Mouse (Mus musculus) myocyte (in vitro differentiated cells): ENCODE results near the gene Prkcsh. TPM values are rescaled to one million over a fixed set of nuclear protein-coding genes. Genes with fewer than 3 reads are reported as not detected.

Experiments used
- H3K27me3 ChIP-seq: one replicate; pipeline ENCODE4 v1.6.1; 2011; ENCODE audit not compliant: control insufficient read depth, insufficient read depth, insufficient read length
- H3K36me3 ChIP-seq: one replicate; pipeline ENCODE4 v1.6.1; 2011; ENCODE audit not compliant: control insufficient read depth, insufficient read depth
- H3K4me2 ChIP-seq: one replicate; pipeline ENCODE4 v1.6.1; 2011; ENCODE audit warnings: low read depth, control low read depth
- H3K4me3 ChIP-seq: one replicate; pipeline ENCODE4 v1.5.1; 2011; ENCODE audit warnings: mild to moderate bottlenecking, control low read depth, moderate library complexity
- H3K79me2 ChIP-seq: one replicate; pipeline ENCODE4 v1.6.1; 2011; ENCODE audit not compliant: control insufficient read depth, insufficient read depth
- H3ac ChIP-seq: one replicate; pipeline ENCODE4 v1.6.1; 2011; ENCODE audit not compliant: control insufficient read depth, insufficient read length
- CEBPB ChIP-seq: IDR thresholded peaks from 2 replicates; pipeline ENCODE4 v1.6.1; 2011; ENCODE audit warnings: mild to moderate bottlenecking, moderate library complexity; ENCODE audit not compliant: poor library complexity, insufficient read depth, severe bottlenecking
- E2F4 ChIP-seq: IDR thresholded peaks from one replicate; pipeline ENCODE4 v1.6.1; 2011; ENCODE audit warnings: mild to moderate bottlenecking, control low read depth, moderate library complexity; ENCODE audit not compliant: insufficient read depth
- MAX ChIP-seq: IDR thresholded peaks from one replicate; pipeline ENCODE4 v1.6.1; 2011; ENCODE audit warnings: low read depth, mild to moderate bottlenecking, control low read depth
- MYOD1 ChIP-seq, 3 experiments: IDR thresholded peaks; one replicate each; pipeline ENCODE4 v1.6.1; 2011; ENCODE audit warnings: control low read depth in 2 of 3, low read depth in 2 of 3, mild to moderate bottlenecking in 2 of 3, moderate library complexity in 1 of 3; ENCODE audit not compliant: insufficient read length in 2 of 3, control insufficient read depth in 1 of 3
- MYOG ChIP-seq, 3 experiments: IDR thresholded peaks; one replicate each; pipeline ENCODE4 v1.6.1; 2011; ENCODE audit warnings: control low read depth in 2 of 3, low read depth in 2 of 3, mild to moderate bottlenecking in 2 of 3; ENCODE audit not compliant: insufficient read length in 2 of 3, control insufficient read depth in 1 of 3, insufficient read depth in 1 of 3
- POLR2A ChIP-seq: IDR thresholded peaks from one replicate; pipeline ENCODE4 v1.6.1; 2011; ENCODE audit warnings: low read depth, mild to moderate bottlenecking, control low read depth, moderate library complexity; ENCODE audit not compliant: insufficient read length
- POLR2AphosphoS2 ChIP-seq: IDR thresholded peaks from one replicate; pipeline ENCODE4 v1.6.1; 2011; ENCODE audit warnings: low read depth, control low read depth; ENCODE audit not compliant: insufficient read length
- REST ChIP-seq: IDR thresholded peaks from one replicate; pipeline ENCODE4 v1.6.1; 2011; ENCODE audit warnings: mild to moderate bottlenecking, control low read depth, moderate library complexity; ENCODE audit not compliant: insufficient read depth, insufficient read length
- SRF ChIP-seq: IDR thresholded peaks from one replicate; pipeline ENCODE4 v1.6.1; 2011; ENCODE audit warnings: low read depth; ENCODE audit not compliant: control insufficient read depth, insufficient read length
- TCF12 ChIP-seq: IDR thresholded peaks from one replicate; pipeline ENCODE4 v1.6.1; 2011; ENCODE audit warnings: mild to moderate bottlenecking, control low read depth; ENCODE audit not compliant: poor library complexity, insufficient read depth, severe bottlenecking
- TCF3 ChIP-seq: IDR thresholded peaks from one replicate; pipeline ENCODE4 v1.6.1; 2011; ENCODE audit warnings: low read depth, control low read depth; ENCODE audit not compliant: insufficient read length
- USF1 ChIP-seq: IDR thresholded peaks from one replicate; pipeline ENCODE4 v1.6.1; 2011; ENCODE audit warnings: low read depth, mild to moderate bottlenecking, control low read depth, moderate library complexity
- polyA plus RNA-seq: library from polyadenylated mRNA; unstranded; fragments of >200 nt; fragmentation: generic; extraction: Trizol; gene quantifications from one replicate; pipeline ENCODE4 v1.2.1, GENCODE M21; 2012; ENCODE audit warnings: missing spikeins

Prkcsh gene
- polyA plus RNA-seq, 1 experiment = 127 TPM

- Histone ChIP-seq H3K36me3 (no peaks in the 10 kb centered on the region), H3K4me2 (no peak overlapping the region), H3K27me3 (peaks cover 10% of the 10 kb centered on the region), H3K4me3 (no peak overlapping the region), H3K79me2 (no peaks in the 10 kb centered on the region), H3ac (no peak overlapping the region)
- no peak for TF ChIP-seq POLR2AphosphoS2
- TF ChIP-seq TCF12 = no peak
- no peak for TF ChIP-seq REST
- TF ChIP-seq POLR2A = no peak
- TF ChIP-seq MYOD1 (IDR thresholded peaks at IDR 0.05; ENCODE audit: control insufficient read depth in 1 of 3, insufficient read length in 2 of 3, low read depth in 2 of 3) = no peak
- no peak for TF ChIP-seq USF1
- TF ChIP-seq MAX = no peak
- no peak for TF ChIP-seq E2F4
- TF ChIP-seq SRF = no peak
- no peak for TF ChIP-seq TCF3
- no peak for TF ChIP-seq MYOG (IDR thresholded peaks at IDR 0.05; ENCODE audit: control insufficient read depth in 1 of 3, insufficient read depth in 1 of 3, insufficient read length in 2 of 3, low read depth in 2 of 3)
- TF ChIP-seq CEBPB = no peak
These were observed 53.8 kb downstream of the Prkcsh start for GRCm38 (mm10) chr9:22056303-22056910.

DNA sequence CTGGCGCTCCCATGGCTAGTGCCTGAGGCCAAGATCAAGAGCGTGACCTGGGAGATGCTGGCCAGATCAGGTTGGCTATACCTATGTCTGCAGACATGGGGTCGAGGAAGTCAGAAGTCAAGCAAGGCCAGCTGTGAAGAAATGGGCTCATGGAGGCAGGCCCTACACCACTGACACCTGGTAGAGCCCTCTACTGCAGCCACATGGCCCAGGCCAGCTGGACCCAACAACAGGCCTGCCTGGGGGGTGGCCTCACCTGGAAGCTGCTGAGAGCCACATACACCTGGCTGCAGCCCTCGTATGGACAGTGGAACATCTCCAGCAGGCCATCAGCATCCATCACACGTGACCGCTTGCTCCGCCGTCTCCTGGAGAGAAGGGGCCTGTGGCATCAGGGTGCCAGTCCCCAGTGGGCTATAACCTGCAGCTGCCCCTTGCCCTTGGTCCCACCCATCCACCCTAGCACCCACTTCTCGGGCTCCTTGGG is 54.5 kb downstream of the Prkcsh start:
- Histone ChIP-seq H3K4me2 (no peak overlapping the region), H3K27me3 (peaks cover 3% of the 10 kb centered on the region), H3K4me3 (no peak overlapping the region), H3ac (no peak overlapping the region), H3K79me2 (no peaks in the 10 kb centered on the region), H3K36me3 (no peaks in the 10 kb centered on the region)
- no peak for TF ChIP-seq USF1
- no peak for TF ChIP-seq MAX
- no peak for TF ChIP-seq TCF12
- no peak for TF ChIP-seq POLR2A
- no peak for TF ChIP-seq TCF3
- TF ChIP-seq SRF = no peak
- TF ChIP-seq E2F4 = no peak
- no peak for TF ChIP-seq MYOG (IDR thresholded peaks at IDR 0.05; ENCODE audit: control insufficient read depth in 1 of 3, insufficient read depth in 1 of 3, insufficient read length in 2 of 3, low read depth in 2 of 3)
- TF ChIP-seq MYOD1 (IDR thresholded peaks at IDR 0.05; ENCODE audit: control insufficient read depth in 1 of 3, insufficient read length in 2 of 3, low read depth in 2 of 3) = no peak
- TF ChIP-seq POLR2AphosphoS2 = no peak
- TF ChIP-seq CEBPB = no peak
- TF ChIP-seq REST = no peak

DNA sequence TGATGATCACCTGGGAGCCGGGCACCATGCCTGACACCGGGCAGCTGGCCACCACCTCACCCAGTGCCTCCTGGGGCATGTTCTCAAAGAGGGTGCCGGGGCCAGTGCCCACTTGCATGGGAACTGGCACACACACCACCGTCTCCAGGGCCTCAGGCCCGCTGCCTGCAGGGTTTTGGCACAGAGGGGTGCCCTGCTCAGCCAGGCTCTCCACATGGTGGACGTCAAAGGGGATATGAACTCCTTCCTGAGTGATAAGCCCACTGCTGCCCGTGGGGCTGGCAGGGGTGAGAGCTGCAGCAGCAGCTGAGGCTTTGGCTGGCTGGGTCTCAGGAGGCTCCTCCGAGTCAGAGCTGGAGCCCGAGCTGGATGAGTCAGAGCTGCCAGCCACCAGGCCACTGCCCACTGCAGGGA is 55.4 kb downstream of the Prkcsh start:
- H3K27me3 ChIP-seq = no peaks in the 10 kb centered on the region
- H3K36me3 ChIP-seq = no peaks in the 10 kb centered on the region
- TF ChIP-seq MYOD1 (IDR thresholded peaks at IDR 0.05; ENCODE audit: control insufficient read depth in 1 of 3, insufficient read length in 2 of 3, low read depth in 2 of 3) = peak in 2 of 3 experiments; percentile 71 to 75
- peak in 1 of 3 experiments; percentile 56 for TF ChIP-seq MYOG (IDR thresholded peaks at IDR 0.05; ENCODE audit: control insufficient read depth in 1 of 3, insufficient read depth in 1 of 3, insufficient read length in 2 of 3, low read depth in 2 of 3)
- TF ChIP-seq TCF12 = no peak
- H3K4me3 ChIP-seq = no peak overlapping the region
- H3K79me2 ChIP-seq = no peaks in the 10 kb centered on the region
- peak overlapping the region; percentile 19 for H3K4me2 ChIP-seq
- no peak overlapping the region for H3ac ChIP-seq

DNA sequence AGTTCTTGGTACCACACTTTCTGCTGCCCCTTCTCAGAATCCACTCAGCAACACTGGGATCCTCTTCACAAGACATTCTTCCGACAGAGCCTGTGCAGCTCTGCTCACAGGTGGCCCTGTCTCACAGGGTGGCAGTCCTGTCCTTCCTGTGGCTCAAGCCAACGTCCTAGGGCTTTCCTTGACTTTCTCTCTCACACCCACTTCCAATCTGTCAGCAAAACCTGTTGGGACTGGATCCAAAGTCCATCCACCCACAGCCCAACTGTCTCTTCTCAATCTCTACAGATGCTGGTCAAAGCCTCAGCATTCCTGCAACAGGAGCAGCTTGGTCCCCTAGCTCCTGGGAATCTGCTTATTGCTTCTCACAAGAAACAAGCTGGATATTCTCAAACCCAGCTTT is 58.7 kb downstream of the Prkcsh start:
- no peak overlapping the region for H3ac ChIP-seq
- no peaks in the 10 kb centered on the region for H3K79me2 ChIP-seq
- H3K4me2 ChIP-seq = no peak overlapping the region
- H3K27me3 ChIP-seq = no peaks in the 10 kb centered on the region
- H3K36me3 ChIP-seq = peaks cover 7% of the 10 kb centered on the region
- TF ChIP-seq CEBPB (no peak), POLR2AphosphoS2 (no peak), POLR2A (no peak), MAX (no peak), REST (no peak), TCF12 (no peak), MYOD1 (IDR thresholded peaks at IDR 0.05; ENCODE audit: control insufficient read depth in 1 of 3, insufficient read length in 2 of 3, low read depth in 2 of 3) (no peak), USF1 (no peak), E2F4 (no peak)
- no peak overlapping the region for H3K4me3 ChIP-seq

Other genes with a start within 250 kb of the Prkcsh start
- gene Spc24, start 242.5 kb upstream of the Prkcsh start, polyA plus RNA-seq = 31.0 TPM
- 49.4 TPM for gene Kank2, start 204.1 kb upstream of the Prkcsh start, polyA plus RNA-seq
- gene Angptl8, start 167.3 kb upstream of the Prkcsh start, polyA plus RNA-seq = not detected
- 20.3 TPM for gene Dock6, start 150.2 kb upstream of the Prkcsh start, polyA plus RNA-seq
- 24.1 TPM for gene Rab3d, start 84.6 kb upstream of the Prkcsh start, polyA plus RNA-seq
- gene Ccdc159, start 75.3 kb upstream of the Prkcsh start, polyA plus RNA-seq = 2.5 TPM
- gene Tmem205, start 75.2 kb upstream of the Prkcsh start, polyA plus RNA-seq = 55.1 TPM
- gene Plppr2, start 65.8 kb upstream of the Prkcsh start, polyA plus RNA-seq = 21.5 TPM
- 8.9 TPM for gene Swsap1, start 47.1 kb upstream of the Prkcsh start, polyA plus RNA-seq
- gene Epor, start 39.3 kb upstream of the Prkcsh start, polyA plus RNA-seq = 3.2 TPM
- 11.2 TPM for gene Rgl3, start 13.4 kb upstream of the Prkcsh start, polyA plus RNA-seq
- gene Ccdc151, start 172 bp upstream of the Prkcsh start, polyA plus RNA-seq = 0.13 TPM
- 0.06 TPM for gene Elavl3, start 49.2 kb downstream of the Prkcsh start, polyA plus RNA-seq
- not detected for gene Gm49318, start 68.5 kb downstream of the Prkcsh start, polyA plus RNA-seq
- 8.3 TPM for gene Zfp653, start 68.6 kb downstream of the Prkcsh start, polyA plus RNA-seq
- gene Ecsit, start 82.6 kb downstream of the Prkcsh start, polyA plus RNA-seq = 37.0 TPM
- gene Cnn1, start 96.4 kb downstream of the Prkcsh start, polyA plus RNA-seq = 7.1 TPM
- gene Elof1, start 114.4 kb downstream of the Prkcsh start, polyA plus RNA-seq = 95.3 TPM
- gene Acp5, start 132.9 kb downstream of the Prkcsh start, polyA plus RNA-seq = 0.16 TPM
- gene Pigyl, start 154.0 kb downstream of the Prkcsh start, polyA plus RNA-seq = 48.5 TPM
- not detected for gene Zfp872, start 185.3 kb downstream of the Prkcsh start, polyA plus RNA-seq
- 4.3 TPM for gene Zfp809, start 222.9 kb downstream of the Prkcsh start, polyA plus RNA-seq